Mouse (Mus musculus) kidney, embryonic 14.5 days (tissue): Measurements from ENCODE around the gene Cxxc4. TPM values are rescaled to one million over a fixed set of nuclear protein-coding genes. Genes with fewer than 3 reads are reported as not detected.

Experiments
- ATAC-seq: fragments of 200-750 bp; cut with Nextera tagmentation; 2 replicates; pipeline ENCODE4 v1.8.0; 2017; ENCODE audit warnings: moderate number of reproducible peaks, mild to moderate bottlenecking, moderate TSS enrichment, moderate library complexity; ENCODE audit not compliant: low FRiP score, low TSS enrichment
- H3K27ac ChIP-seq: fragments of 300-500 bp; sonication (generic); 2 replicates; pipeline ENCODE4 v1.5.1; 2014; ENCODE audit warnings: low read depth, mild to moderate bottlenecking, low read length, moderate library complexity, mixed read lengths
- H3K27me3 ChIP-seq: fragments of 300-500 bp; sonication (generic); 2 replicates; pipeline ENCODE4 v1.6.1; 2014; ENCODE audit warnings: mild to moderate bottlenecking, low read length; ENCODE audit not compliant: control insufficient read depth, insufficient read depth
- H3K36me3 ChIP-seq: fragments of 300-500 bp; sonication (generic); 2 replicates; pipeline ENCODE4 v1.6.1; 2014; ENCODE audit warnings: low read length, mixed read lengths; ENCODE audit not compliant: control insufficient read depth, insufficient read depth
- H3K4me1 ChIP-seq: fragments of 300-500 bp; sonication (generic); 2 replicates; pipeline ENCODE4 v1.6.1; 2014; ENCODE audit warnings: low read length, mixed read lengths; ENCODE audit not compliant: control insufficient read depth, insufficient read depth
- H3K4me2 ChIP-seq: fragments of 300-500 bp; sonication (generic); replicated peaks from 2 replicates; pipeline ENCODE4 v1.6.1; 2014; ENCODE audit warnings: low read depth, mild to moderate bottlenecking, low read length
- H3K4me3 ChIP-seq: fragments of 300-500 bp; sonication (generic); 2 replicates; pipeline ENCODE4 v1.5.1; 2014; ENCODE audit warnings: mild to moderate bottlenecking, low read length
- H3K9ac ChIP-seq: fragments of 300-500 bp; sonication (generic); 2 replicates; pipeline ENCODE4 v1.6.1; 2014; ENCODE audit warnings: low read depth, mild to moderate bottlenecking, low read length, moderate library complexity
- H3K9me3 ChIP-seq: fragments of 300-500 bp; sonication (generic); 2 replicates; pipeline ENCODE4 v1.6.1; 2016; ENCODE audit warnings: low read length; ENCODE audit not compliant: control insufficient read depth
- WGBS: fragments of 180-500 bp; shearing (Covaris S2); extraction: QIAGEN DNeasy Blood & Tissue Kit; methylation state at CpG from one replicate; pipeline ENCODE4 v1.1.7; 2014; 5-methylcytosine and 5-hydroxymethylcytosine counted together
- microRNA counts: library from miRNA; unstranded; fragments of <30 nt; microRNA quantifications from one replicate; lab custom pipeline; 2017
- microRNA-seq: library from miRNA; unstranded; fragments of <30 nt; microRNA quantifications from one replicate; pipeline ENCODE4, GENCODE M21; 2016
- polyA plus RNA-seq: library from polyadenylated mRNA; unstranded; fragments of >200 nt; fragmentation: Nextera tagmentation; extraction: Ambion mirVana; gene quantifications from 2 replicates; pipeline ENCODE4 v1.2.1, GENCODE M21; 2014

Gene Cxxc4
- polyA plus RNA-seq, 1 experiment from 2014 or later: 9.0 TPM

- peak overlapping the region; percentile 39 for H3K4me2 ChIP-seq
- ATAC-seq: 0 out of 2 replicates have a peak, but pooled peaks have one; percentile 43
- peaks cover 11% of the 10 kb centered on the region for H3K4me1 ChIP-seq
- H3K4me3 ChIP-seq: peak overlapping the region; percentile 11; the same call in 1 of the 2 replicates
- H3K27ac ChIP-seq: no peak overlapping the region
- no peak overlapping the region for H3K9ac ChIP-seq
- H3K9me3 ChIP-seq: no peaks in the 10 kb centered on the region
- H3K27me3 ChIP-seq: no peaks in the 10 kb centered on the region
- 29% methylated on average over 21 of the region's 21 CpGs for WGBS
- H3K36me3 ChIP-seq: no peaks in the 10 kb centered on the region
Observed at GRCm38 (mm10) chr3:134302681-134303491, 66.6 kb downstream of the Cxxc4 start.

GRCm38 (mm10) chr3:134303492-134303808 is 67.2 kb downstream of the Cxxc4 start:
- WGBS: 52% methylated on average over 3 of the region's 3 CpGs
- H3K4me3 ChIP-seq: no peak overlapping the region; the same call in 1 of the 2 replicates
- peaks cover 11% of the 10 kb centered on the region for H3K4me1 ChIP-seq
- H3K36me3 ChIP-seq: no peaks in the 10 kb centered on the region
- no peaks in the 10 kb centered on the region for H3K9me3 ChIP-seq
- H3K27me3 ChIP-seq: no peaks in the 10 kb centered on the region
- ATAC-seq: no peak
- H3K4me2 ChIP-seq: peak overlapping the region; percentile 39
- H3K9ac ChIP-seq: no peak overlapping the region
- no peak overlapping the region for H3K27ac ChIP-seq

GRCm38 (mm10) chr3:134306507-134306906 is 70.2 kb downstream of the Cxxc4 start:
- peaks cover 11% of the 10 kb centered on the region for H3K4me1 ChIP-seq
- H3K27me3 ChIP-seq: no peaks in the 10 kb centered on the region
- no peaks in the 10 kb centered on the region for H3K36me3 ChIP-seq
- no peak overlapping the region for H3K4me3 ChIP-seq
- 38% methylated on average over 4 of the region's 4 CpGs for WGBS
- no peaks in the 10 kb centered on the region for H3K9me3 ChIP-seq
- no peak overlapping the region for H3K4me2 ChIP-seq
- ATAC-seq: no peak
- H3K27ac ChIP-seq: no peak overlapping the region
- no peak overlapping the region for H3K9ac ChIP-seq

GRCm38 (mm10) chr3:134307801-134308200 is 71.5 kb downstream of the Cxxc4 start:
- Histone ChIP-seq H3K4me3 (no peak overlapping the region), H3K27me3 (no peaks in the 10 kb centered on the region), H3K4me2 (no peak overlapping the region), H3K9me3 (no peaks in the 10 kb centered on the region), H3K27ac (no peak overlapping the region), H3K36me3 (no peaks in the 10 kb centered on the region), H3K4me1 (peaks cover 7% of the 10 kb centered on the region), H3K9ac (no peak overlapping the region)
- ATAC-seq: no peak

MicroRNAs encoded within 50 kb of the gene (microRNA counts, 519-probe panel; counts per million panel counts)
- not detected for microRNA mmu-miR-1895 (lab: Ali Mortazavi, UCI)

Small RNA genes lying within 50 kb of the gene (microRNA-seq; reads per million reads assigned to microRNA genes)
- gene Mir1895: not detected
